Mouse (Mus musculus) stomach, postnatal 0 days (tissue): ENCODE results near the gene Cd2ap. TPM values are rescaled to one million over a fixed set of nuclear protein-coding genes. Genes with fewer than 3 reads are reported as not detected.

Experiments
- ATAC-seq: fragments of 200-750 bp; cut with Nextera tagmentation; 2 replicates; pipeline ENCODE4 v1.8.0; 2017; ENCODE audit not compliant: low FRiP score, low TSS enrichment
- DNase-seq: peaks from one replicate; pipeline ENCODE4 v3.0.0-alpha.2; 2016; ENCODE audit warnings: low spot score
- H3K27ac ChIP-seq: fragments of 300-500 bp; sonication (generic); replicated peaks from 2 replicates; pipeline ENCODE4 v1.5.1; 2014; ENCODE audit warnings: mild to moderate bottlenecking, control low read depth
- H3K27me3 ChIP-seq: fragments of 300-500 bp; sonication (generic); 2 replicates; pipeline ENCODE4 v1.6.1; 2014; ENCODE audit warnings: low read length; ENCODE audit not compliant: control insufficient read depth, insufficient read depth
- H3K36me3 ChIP-seq: fragments of 300-500 bp; sonication (generic); 2 replicates; pipeline ENCODE4 v1.6.1; 2014; ENCODE audit warnings: low read length, mixed read lengths; ENCODE audit not compliant: control insufficient read depth, insufficient read depth
- H3K4me1 ChIP-seq: fragments of 300-500 bp; sonication (generic); replicated peaks from 2 replicates; pipeline ENCODE4 v1.6.1; 2014; ENCODE audit warnings: antibody characterized with exemption; ENCODE audit not compliant: control insufficient read depth, insufficient read depth
- H3K4me2 ChIP-seq: fragments of 300-500 bp; sonication (generic); replicated peaks from 2 replicates; pipeline ENCODE4 v1.6.1; 2014; ENCODE audit warnings: low read depth, mild to moderate bottlenecking, control low read depth, moderate library complexity
- H3K4me3 ChIP-seq: fragments of 300-500 bp; sonication (generic); 2 replicates; pipeline ENCODE4 v1.5.1; 2014; ENCODE audit warnings: low read depth, low read length, control low read depth
- H3K9ac ChIP-seq: fragments of 300-500 bp; sonication (generic); 2 replicates; pipeline ENCODE4 v1.6.1; 2014; ENCODE audit warnings: mild to moderate bottlenecking, low read length, control low read depth, mixed read lengths
- H3K9me3 ChIP-seq: fragments of 300-500 bp; sonication (generic); 2 replicates; pipeline ENCODE4 v1.6.1; 2016; ENCODE audit warnings: low read length; ENCODE audit not compliant: control insufficient read depth
- CTCF ChIP-seq: IDR thresholded peaks from 2 replicates; pipeline ENCODE4 v1.5.1; 2016; ENCODE audit warnings: antibody characterized with exemption, low read depth, mild to moderate bottlenecking, moderate library complexity
- EP300 ChIP-seq: optimal IDR thresholded peaks from 2 replicates; pipeline ENCODE3; 2016; ENCODE audit warnings: antibody characterized with exemption
- WGBS: fragments of 180-500 bp; shearing (Covaris S2); extraction: QIAGEN DNeasy Blood & Tissue Kit; methylation state at CpG from one replicate; pipeline ENCODE4 v1.1.7; 2014; 5-methylcytosine and 5-hydroxymethylcytosine counted together
- polyA plus RNA-seq: library from polyadenylated mRNA; unstranded; fragments of >200 nt; fragmentation: Nextera tagmentation; extraction: Ambion mirVana; gene quantifications from 2 replicates; pipeline ENCODE4 v1.2.1, GENCODE M21; 2015

Gene Cd2ap
- 26.3 and 29.4 TPM in 2 replicates for polyA plus RNA-seq

DNA sequence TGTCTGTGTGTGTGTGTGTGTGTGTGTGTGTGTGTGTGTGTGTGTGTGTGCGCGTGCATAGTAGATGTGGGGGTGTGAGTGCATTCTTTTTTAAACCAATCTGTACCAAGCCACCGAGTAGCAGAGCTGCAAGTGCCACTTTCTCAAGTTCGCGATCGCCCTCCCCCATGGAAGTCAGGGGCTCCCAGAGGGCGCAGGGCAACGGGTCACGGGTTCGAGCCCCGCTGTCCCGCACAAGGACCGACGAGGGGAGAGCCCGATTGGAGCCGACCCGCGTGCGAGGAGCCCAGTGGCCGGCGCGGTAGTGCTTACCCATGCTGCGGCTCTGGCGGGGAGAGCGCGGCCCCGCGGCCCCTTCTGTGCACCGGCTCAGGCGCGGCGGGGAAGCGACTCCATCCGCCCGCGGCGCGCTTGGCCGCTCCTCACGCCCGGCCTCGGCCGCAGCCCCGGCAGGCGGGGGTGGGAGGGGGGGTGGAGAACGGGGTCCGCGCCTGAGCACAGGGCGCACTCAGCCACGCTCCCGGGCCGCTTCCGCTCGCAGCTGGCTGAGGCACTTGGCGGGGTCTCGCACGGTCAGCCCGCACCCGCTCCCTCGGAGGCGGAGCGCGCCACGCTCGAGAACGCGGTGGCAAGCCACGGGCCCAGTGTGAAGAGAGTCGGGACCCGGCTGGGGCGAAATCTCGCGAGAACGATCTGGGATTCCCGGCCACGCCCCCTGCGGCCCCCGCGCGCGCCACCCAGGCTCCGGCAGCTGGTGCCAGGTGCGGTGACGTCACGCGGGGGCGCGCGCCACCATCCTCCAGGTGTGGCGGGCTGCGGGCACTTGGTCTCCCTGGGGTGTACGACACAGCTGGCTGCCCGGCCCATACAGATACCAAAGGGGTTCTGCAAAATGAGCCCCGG, at the start of gene Cd2ap:
TSS of gene Cd2ap (minus strand) at position 665 of the 903 bp plus-strand sequence.
- H3K27ac ChIP-seq: peak within 1 kb of the TSS; percentile 99

DNA sequence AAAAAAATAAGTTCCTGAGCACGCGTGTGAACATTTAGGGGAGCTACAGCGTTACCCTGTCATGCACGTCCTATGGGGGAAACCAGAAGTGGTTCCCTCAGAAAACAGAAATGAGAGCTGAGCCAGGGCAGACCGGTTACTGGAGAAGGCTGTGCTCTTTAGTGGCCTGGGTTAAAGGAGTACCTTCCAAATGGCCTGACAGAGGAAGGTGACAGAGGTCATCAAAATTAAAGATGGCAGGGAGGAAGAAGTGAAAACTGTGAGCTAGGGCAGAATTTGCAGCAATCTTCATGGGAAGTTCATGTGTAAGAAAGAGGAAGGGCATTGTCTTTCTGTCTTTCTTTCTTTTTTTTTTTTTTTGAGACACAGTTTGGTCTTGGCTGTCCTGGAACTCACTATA, 48.3 kb upstream of the Cd2ap start:
- TF ChIP-seq CTCF (no peak), EP300 (no peak)
- Histone ChIP-seq H3K4me3 (no peak overlapping the region), H3K27me3 (no peaks in the 10 kb centered on the region), H3K27ac (no peak overlapping the region), H3K9ac (no peak overlapping the region), H3K4me1 (no peaks in the 10 kb centered on the region), H3K36me3 (no peaks in the 10 kb centered on the region), H3K4me2 (no peak overlapping the region), H3K9me3 (no peaks in the 10 kb centered on the region)
- no peak for ATAC-seq
- no peak for DNase-seq
- 89% methylated on average over 5 of the region's 5 CpGs for WGBS

More for the DNA sequence above, at the start of gene Cd2ap:
- under 1% methylated on average over 79 of the region's 94 CpGs for WGBS
- H3K9me3 ChIP-seq: no peaks in the 10 kb centered on the region
- H3K36me3 ChIP-seq: no peaks in the 10 kb centered on the region
- peak within 1 kb of the TSS; percentile 93 for H3K4me3 ChIP-seq
- TF ChIP-seq CTCF (peak; percentile 6; the same call in 1 of the 2 replicates), EP300 (peak; percentile 88)
- ATAC-seq (peak; percentile 96), DNase-seq (peak; percentile 99)
- no peaks in the 10 kb centered on the region for H3K27me3 ChIP-seq
- H3K4me1 ChIP-seq: no peaks in the 10 kb centered on the region
- peak within 1 kb of the TSS; percentile 98 for H3K9ac ChIP-seq
- peak within 1 kb of the TSS; percentile 76 for H3K4me2 ChIP-seq

DNA sequence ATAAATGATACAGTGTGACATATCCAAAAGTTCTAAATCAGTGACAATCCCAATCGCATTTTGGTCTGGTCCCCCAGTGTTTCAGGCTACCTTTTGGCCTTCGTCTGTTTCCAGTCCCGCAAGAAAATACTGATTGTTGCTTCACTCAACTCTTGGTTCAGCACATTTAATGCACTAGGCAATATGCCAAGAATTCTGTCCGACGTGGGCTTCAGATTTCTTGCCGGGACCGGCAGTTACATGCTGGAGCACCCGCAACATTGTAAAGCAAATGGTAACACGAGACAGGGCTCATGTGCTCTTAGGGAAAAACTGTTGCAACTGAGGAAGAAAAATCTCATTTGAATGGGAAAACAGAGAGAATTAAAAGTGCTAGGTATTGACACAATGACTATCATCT, 42.3 kb upstream of the Cd2ap start:
- ATAC-seq (no peak), DNase-seq (no peak)
- no peak overlapping the region for H3K27ac ChIP-seq
- no peak overlapping the region for H3K4me2 ChIP-seq
- H3K4me3 ChIP-seq: no peak overlapping the region
- no peaks in the 10 kb centered on the region for H3K4me1 ChIP-seq
- no peaks in the 10 kb centered on the region for H3K27me3 ChIP-seq
- WGBS: 46% methylated on average over 9 of the region's 9 CpGs
- no peak overlapping the region for H3K9ac ChIP-seq
- no peaks in the 10 kb centered on the region for H3K9me3 ChIP-seq
- H3K36me3 ChIP-seq: no peaks in the 10 kb centered on the region
- TF ChIP-seq EP300 (no peak), CTCF (no peak)

DNA sequence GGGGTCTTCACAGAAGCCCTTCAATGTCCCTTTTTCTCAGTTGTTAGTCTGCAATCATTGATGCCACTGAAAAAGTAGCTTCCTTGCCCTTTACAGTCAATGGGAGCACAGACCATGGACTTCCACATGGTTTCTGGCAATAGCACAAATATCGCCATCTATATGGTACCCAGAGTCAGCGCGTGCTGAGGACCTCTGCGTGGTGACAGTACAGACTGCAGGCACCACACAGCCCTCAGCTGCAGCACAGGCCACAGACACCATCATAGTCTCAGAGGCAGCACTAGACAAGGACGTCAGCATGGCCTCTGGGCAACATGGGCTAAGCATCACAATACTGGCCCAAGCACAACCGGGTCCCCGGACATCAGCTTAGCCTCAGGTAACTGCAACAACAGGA, 38.3 kb upstream of the Cd2ap start:
- no peak overlapping the region for H3K4me3 ChIP-seq
- 87% methylated on average over 7 of the region's 7 CpGs for WGBS
- ATAC-seq: no peak
- H3K4me2 ChIP-seq: no peak overlapping the region
- no peaks in the 10 kb centered on the region for H3K36me3 ChIP-seq
- no peaks in the 10 kb centered on the region for H3K27me3 ChIP-seq
- TF ChIP-seq CTCF (peak; percentile 17; the same call in 1 of the 2 replicates), EP300 (no peak)
- H3K4me1 ChIP-seq: no peaks in the 10 kb centered on the region
- H3K9ac ChIP-seq: no peak overlapping the region
- DNase-seq: no peak
- no peaks in the 10 kb centered on the region for H3K9me3 ChIP-seq
- no peak overlapping the region for H3K27ac ChIP-seq

DNA sequence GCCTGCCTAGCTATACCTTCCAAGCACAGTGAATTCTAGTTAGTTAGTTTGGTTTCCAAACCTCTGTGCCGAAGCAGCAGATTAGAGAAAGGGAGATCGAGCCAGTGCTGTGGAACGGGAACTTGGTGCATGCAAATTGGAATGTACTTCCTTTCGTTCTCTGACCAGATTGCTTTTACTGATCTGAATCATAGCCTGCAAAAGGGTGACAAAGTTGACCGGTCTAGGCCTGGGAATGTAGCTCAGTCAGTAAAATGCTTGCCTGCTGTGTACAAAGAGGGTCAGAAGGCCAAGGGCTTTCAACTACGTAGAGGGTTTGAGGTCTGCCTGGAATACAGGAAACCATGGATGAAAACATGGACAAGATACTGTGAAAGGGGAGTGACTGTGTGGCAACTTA, 35.7 kb upstream of the Cd2ap start:
- Histone ChIP-seq H3K27me3 (no peaks in the 10 kb centered on the region), H3K4me2 (no peak overlapping the region), H3K4me1 (no peaks in the 10 kb centered on the region), H3K9ac (no peak overlapping the region), H3K4me3 (no peak overlapping the region), H3K9me3 (no peaks in the 10 kb centered on the region), H3K27ac (peak overlapping the region; percentile 49; the same call in 1 of the 2 replicates), H3K36me3 (no peaks in the 10 kb centered on the region)
- DNase-seq (no peak), ATAC-seq (no peak)
- TF ChIP-seq CTCF: no peak
- no peak for TF ChIP-seq EP300
- 44% methylated on average over 6 of the region's 6 CpGs for WGBS

DNA sequence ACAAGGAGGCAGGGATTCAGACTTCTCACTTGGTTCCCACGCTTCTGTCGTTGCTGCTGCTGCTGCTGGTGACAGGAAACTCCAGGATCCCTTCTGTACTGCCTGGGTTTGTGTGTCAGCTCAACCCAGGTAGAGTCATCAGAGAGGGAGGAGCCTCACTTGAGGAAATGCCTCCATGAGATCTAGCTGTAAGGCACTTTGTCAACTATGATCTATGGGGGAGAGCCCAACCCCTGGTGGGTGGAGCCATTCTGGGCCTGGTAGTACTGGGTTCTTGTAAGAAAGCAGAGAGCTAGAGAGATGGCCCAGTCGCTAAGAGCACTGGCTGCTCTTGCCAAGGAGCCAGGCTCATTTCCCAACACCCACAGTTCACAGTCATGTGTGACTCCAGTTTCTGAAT, 34.0 kb upstream of the Cd2ap start:
- Histone ChIP-seq H3K27me3 (no peaks in the 10 kb centered on the region), H3K36me3 (no peaks in the 10 kb centered on the region), H3K4me1 (no peaks in the 10 kb centered on the region), H3K4me2 (no peak overlapping the region), H3K27ac (peak overlapping the region; percentile 82), H3K9ac (no peak overlapping the region), H3K4me3 (no peak overlapping the region), H3K9me3 (no peaks in the 10 kb centered on the region)
- no peak for TF ChIP-seq CTCF
- TF ChIP-seq EP300: no peak
- ATAC-seq (peak; percentile 71), DNase-seq (peak; percentile 80)
- WGBS: 57% methylated on average over 3 of the region's 3 CpGs
